Mouse (Mus musculus) testis, postnatal 14 days (tissue): ENCODE results near the gene Dnajb1.

Source experiments
- DNase-seq: peaks from one replicate; pipeline ENCODE4 v3.0.0; 2021; ENCODE audit warnings: low spot score

The Dnajb1 gene

DNA sequence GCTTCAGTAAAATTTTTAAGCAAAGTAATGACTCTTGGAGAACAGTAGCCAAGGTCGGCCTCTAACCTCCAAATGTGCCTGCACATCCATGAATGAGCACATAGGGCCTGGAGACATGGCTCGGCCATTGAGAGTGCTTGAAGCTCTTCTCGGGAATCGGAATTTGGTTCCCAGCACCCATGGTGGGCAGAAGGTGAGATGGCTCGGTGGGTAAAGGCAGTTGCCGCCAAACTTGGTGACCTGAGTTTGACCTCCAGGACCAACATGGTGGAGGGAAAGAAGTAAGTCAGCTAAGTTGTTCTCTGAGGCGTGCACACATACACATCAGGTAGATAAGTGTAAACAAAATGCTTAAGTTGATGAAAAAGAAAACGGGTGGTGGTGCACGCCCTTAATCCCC, 48.0 kb downstream of the Dnajb1 start:
- no peak for DNase-seq

DNA sequence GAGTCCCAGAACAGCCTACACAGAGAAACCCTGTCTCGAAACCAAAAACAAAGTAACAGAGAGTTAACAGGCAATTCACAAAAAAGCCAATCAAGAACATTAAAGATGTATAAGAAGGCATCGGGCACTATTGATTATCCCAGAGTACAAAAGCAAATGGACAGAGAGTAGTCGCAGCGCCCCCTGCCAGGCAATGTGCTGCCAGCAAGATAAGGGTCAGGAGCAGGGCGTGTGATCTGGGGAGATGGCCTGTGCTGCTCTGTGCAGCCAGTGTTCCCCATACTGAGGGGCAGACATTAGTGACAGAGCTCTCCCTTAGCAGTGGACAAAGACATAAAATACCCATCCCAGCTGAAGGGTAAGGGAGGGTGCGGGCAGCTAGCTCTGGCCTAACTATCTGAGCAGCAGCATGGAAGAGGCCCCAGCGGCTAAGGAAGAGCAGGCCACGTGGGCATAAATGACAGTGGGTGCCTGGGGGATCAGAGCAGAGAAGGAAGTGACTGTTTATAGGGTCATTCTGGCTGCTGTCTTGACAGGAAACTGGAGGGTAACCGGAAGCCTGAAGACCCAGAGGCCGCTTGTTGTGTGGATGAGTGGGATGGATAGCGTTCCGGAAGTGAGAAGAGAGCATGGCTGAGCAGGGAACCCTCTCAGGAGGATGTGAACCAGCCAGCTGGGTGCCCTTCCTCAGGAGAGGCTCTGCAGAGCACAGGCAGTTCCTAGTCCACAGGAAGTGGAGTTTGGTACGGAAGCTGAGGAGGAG, 48.7 kb downstream of the Dnajb1 start:
- DNase-seq: no peak

DNA sequence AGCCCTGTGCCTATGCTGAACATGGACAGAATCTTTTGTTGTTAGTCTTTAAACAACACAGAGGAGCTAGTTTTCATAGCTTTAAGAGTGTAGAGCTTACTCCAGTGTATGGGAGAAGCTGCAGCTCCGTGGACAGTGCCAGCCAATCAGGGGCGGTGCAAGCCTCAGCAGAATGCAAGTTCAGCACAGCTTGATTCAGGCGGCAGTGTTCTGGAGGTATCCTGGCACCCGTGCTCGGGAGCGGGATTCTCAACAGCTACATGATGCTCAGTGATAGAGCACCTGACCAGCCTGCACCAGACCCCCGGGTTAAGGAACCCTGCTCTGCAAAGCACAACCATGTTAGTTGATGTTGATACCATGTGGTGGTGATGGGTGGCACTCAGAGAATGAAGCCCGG, 52.6 kb downstream of the Dnajb1 start:
- no peak for DNase-seq

- DNase-seq: no peak
Observed at GRCm38 (mm10) chr8:83660995-83661680, 53.1 kb downstream of the Dnajb1 start.
